Mouse (Mus musculus) lung, embryonic 15.5 days (tissue): Measurements from ENCODE around the gene Myl6. TPM values are rescaled to one million over a fixed set of nuclear protein-coding genes. Genes with fewer than 3 reads are reported as not detected.
"Not testable (repeated sequence)": the region's sequence is repeated elsewhere in the genome, so short reads cannot be mapped to it uniquely, and the experiment has no call there.

Source experiments
- ATAC-seq: fragments of 200-750 bp; cut with Nextera tagmentation; 2 replicates; pipeline ENCODE4 v1.8.0; 2017; ENCODE audit warnings: moderate number of reproducible peaks, borderline replicate concordance; ENCODE audit not compliant: low FRiP score, low TSS enrichment; ENCODE audit errors: extremely low read depth
- H3K27ac ChIP-seq: fragments of 300-500 bp; sonication (generic); 2 replicates; pipeline ENCODE4 v1.5.1; 2015; ENCODE audit warnings: moderate library complexity, mild to moderate bottlenecking, inconsistent platforms
- H3K27me3 ChIP-seq: fragments of 300-500 bp; sonication (generic); 2 replicates; pipeline ENCODE4 v1.6.1; 2015; ENCODE audit warnings: inconsistent platforms
- H3K36me3 ChIP-seq: fragments of 300-500 bp; sonication (generic); 2 replicates; pipeline ENCODE4 v1.6.1; 2015; ENCODE audit warnings: inconsistent platforms
- H3K4me1 ChIP-seq: fragments of 300-500 bp; sonication (generic); 2 replicates; pipeline ENCODE4 v1.6.1; 2015; ENCODE audit warnings: inconsistent platforms
- H3K4me2 ChIP-seq: fragments of 300-500 bp; sonication (generic); 2 replicates; pipeline ENCODE4 v1.6.1; 2015; ENCODE audit warnings: inconsistent platforms, mild to moderate bottlenecking, moderate library complexity
- H3K4me3 ChIP-seq: fragments of 300-500 bp; sonication (generic); 2 replicates; pipeline ENCODE4 v1.5.1; 2015; ENCODE audit warnings: mild to moderate bottlenecking, inconsistent platforms
- H3K9ac ChIP-seq: fragments of 300-500 bp; sonication (generic); 2 replicates; pipeline ENCODE4 v1.6.1; 2015; ENCODE audit warnings: inconsistent platforms
- H3K9me3 ChIP-seq: fragments of 300-500 bp; sonication (generic); 2 replicates; pipeline ENCODE4 v1.6.1; 2016; ENCODE audit warnings: inconsistent platforms
- WGBS: fragments of 180-500 bp; shearing (Covaris S2); methylation state at CpG from one replicate; pipeline ENCODE4 v1.1.7; 2015; 5-methylcytosine and 5-hydroxymethylcytosine counted together
- polyA plus RNA-seq: library from polyadenylated mRNA; unstranded; fragments of >200 nt; fragmentation: Nextera tagmentation; extraction: Ambion mirVana; gene quantifications from 2 replicates; pipeline ENCODE4 v1.2.1, GENCODE M21; 2015

Myl6 gene
- polyA plus RNA-seq, 1 experiment from 2014 or later: 1,477 TPM

GRCm38 (mm10) chr10:128508260-128508659, 14.3 kb upstream of the Myl6 start:
- Histone ChIP-seq H3K4me2 (no peak overlapping the region), H3K27me3 (no peaks in the 10 kb centered on the region), H3K9ac (no peak overlapping the region), H3K9me3 (no peaks in the 10 kb centered on the region), H3K36me3 (peaks cover 20% of the 10 kb centered on the region), H3K4me3 (no peak overlapping the region), H3K4me1 (peaks cover 11% of the 10 kb centered on the region), H3K27ac (peak overlapping the region; percentile 55)
- WGBS: 60% methylated on average over 9 of the region's 9 CpGs
- ATAC-seq: no peak

GRCm38 (mm10) chr10:128505974-128506373, 12.0 kb upstream of the Myl6 start:
- WGBS: 95% methylated on average over 14 of the region's 14 CpGs
- Histone ChIP-seq H3K27me3 (no peaks in the 10 kb centered on the region), H3K4me1 (peaks cover 11% of the 10 kb centered on the region), H3K4me2 (no peak overlapping the region), H3K36me3 (peaks cover 8% of the 10 kb centered on the region), H3K9ac (no peak overlapping the region), H3K9me3 (no peaks in the 10 kb centered on the region), H3K27ac (no peak overlapping the region), H3K4me3 (no peak overlapping the region)
- no peak for ATAC-seq

GRCm38 (mm10) chr10:128505371-128505667, 11.4 kb upstream of the Myl6 start:
- not testable (repeated sequence) for H3K4me3 ChIP-seq, H3K9me3 ChIP-seq, H3K27ac ChIP-seq, ATAC-seq, H3K4me2 ChIP-seq, H3K4me1 ChIP-seq, H3K9ac ChIP-seq, H3K36me3 ChIP-seq, H3K27me3 ChIP-seq
- WGBS: 81% methylated on average over 5 of the region's 5 CpGs

GRCm38 (mm10) chr10:128504641-128505370, 10.9 kb upstream of the Myl6 start:
- 55% methylated on average over 9 of the region's 9 CpGs for WGBS
- peaks cover 5% of the 10 kb centered on the region; the same call in 1 of the 2 replicates for H3K4me1 ChIP-seq
- H3K27me3 ChIP-seq: no peaks in the 10 kb centered on the region
- no peak for ATAC-seq
- H3K9me3 ChIP-seq: no peaks in the 10 kb centered on the region
- H3K9ac ChIP-seq: no peak overlapping the region
- no peak overlapping the region for H3K4me2 ChIP-seq
- no peaks in the 10 kb centered on the region; the same call in 1 of the 2 replicates for H3K36me3 ChIP-seq
- H3K4me3 ChIP-seq: no peak overlapping the region
- H3K27ac ChIP-seq: 0 out of 2 replicates have a peak overlapping the region, but pooled peaks have one; percentile 10

DNA sequence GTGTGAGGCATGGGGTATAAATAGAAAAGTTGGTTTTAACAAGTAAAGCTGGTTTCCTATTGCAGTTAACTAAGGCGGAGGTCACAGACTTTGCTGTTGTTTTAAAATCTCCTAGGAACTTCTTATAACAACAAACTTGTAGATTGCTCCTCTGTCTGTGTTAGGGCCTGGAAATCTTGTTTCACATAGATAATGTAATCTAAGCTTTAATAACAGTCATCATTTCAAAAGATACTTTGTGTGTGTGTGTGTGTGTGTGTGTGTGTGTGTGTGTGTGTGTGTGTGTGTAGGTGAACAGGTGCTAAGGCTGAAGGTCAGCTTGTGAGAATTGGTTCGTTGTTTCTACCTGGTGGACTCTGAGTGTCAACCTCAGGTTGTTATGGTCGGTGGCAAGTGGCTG, 10.1 kb upstream of the Myl6 start:
- ATAC-seq: no peak
- Histone ChIP-seq H3K27me3 (no peaks in the 10 kb centered on the region), H3K4me3 (no peak overlapping the region), H3K36me3 (no peaks in the 10 kb centered on the region), H3K9me3 (no peaks in the 10 kb centered on the region), H3K4me2 (no peak overlapping the region), H3K9ac (no peak overlapping the region), H3K4me1 (peaks cover 11% of the 10 kb centered on the region; the same call in 1 of the 2 replicates), H3K27ac (no peak overlapping the region)
- 69% methylated on average over 3 of the region's 3 CpGs for WGBS

- 69% methylated on average over 8 of the region's 8 CpGs for WGBS
- no peak overlapping the region for H3K27ac ChIP-seq
Observed at GRCm38 (mm10) chr10:128503532-128503931, 9.6 kb upstream of the Myl6 start.

DNA sequence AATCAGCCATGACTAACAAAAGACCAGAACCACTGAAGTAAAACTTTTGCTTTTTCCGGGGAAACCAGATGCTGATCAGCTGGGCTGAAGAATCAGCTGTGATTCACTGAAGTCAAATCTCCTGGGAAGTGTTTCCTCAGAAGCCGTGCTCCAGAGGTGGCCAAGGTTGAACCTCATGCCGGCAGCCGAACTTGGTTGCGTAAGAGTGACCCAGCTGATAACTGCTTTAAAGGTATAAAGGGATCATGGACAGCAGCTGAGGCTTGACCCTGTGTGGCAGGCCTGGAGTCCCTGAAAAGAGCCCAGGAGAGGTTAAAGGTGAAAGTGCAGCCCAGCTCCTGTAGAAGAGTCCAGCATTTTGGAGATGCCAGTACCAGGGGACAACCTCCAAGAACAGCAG, 8.4 kb upstream of the Myl6 start:
- H3K4me1 ChIP-seq: peaks cover 16% of the 10 kb centered on the region
- WGBS: 69% methylated on average over 5 of the region's 5 CpGs
- H3K36me3 ChIP-seq: no peaks in the 10 kb centered on the region
- H3K9me3 ChIP-seq: no peaks in the 10 kb centered on the region
- no peak overlapping the region for H3K9ac ChIP-seq
- no peak overlapping the region for H3K4me3 ChIP-seq
- H3K4me2 ChIP-seq: no peak overlapping the region
- H3K27ac ChIP-seq: no peak overlapping the region
- no peak for ATAC-seq
- no peaks in the 10 kb centered on the region for H3K27me3 ChIP-seq

More at GRCm38 (mm10) chr10:128503532-128503931, 9.6 kb upstream of the Myl6 start:
- no peaks in the 10 kb centered on the region for H3K9me3 ChIP-seq
- H3K27me3 ChIP-seq: no peaks in the 10 kb centered on the region
- no peak overlapping the region for H3K4me3 ChIP-seq
- H3K4me1 ChIP-seq: peaks cover 11% of the 10 kb centered on the region; the same call in 1 of the 2 replicates
- no peaks in the 10 kb centered on the region for H3K36me3 ChIP-seq
- no peak for ATAC-seq
- no peak overlapping the region for H3K4me2 ChIP-seq
- no peak overlapping the region for H3K9ac ChIP-seq

DNA sequence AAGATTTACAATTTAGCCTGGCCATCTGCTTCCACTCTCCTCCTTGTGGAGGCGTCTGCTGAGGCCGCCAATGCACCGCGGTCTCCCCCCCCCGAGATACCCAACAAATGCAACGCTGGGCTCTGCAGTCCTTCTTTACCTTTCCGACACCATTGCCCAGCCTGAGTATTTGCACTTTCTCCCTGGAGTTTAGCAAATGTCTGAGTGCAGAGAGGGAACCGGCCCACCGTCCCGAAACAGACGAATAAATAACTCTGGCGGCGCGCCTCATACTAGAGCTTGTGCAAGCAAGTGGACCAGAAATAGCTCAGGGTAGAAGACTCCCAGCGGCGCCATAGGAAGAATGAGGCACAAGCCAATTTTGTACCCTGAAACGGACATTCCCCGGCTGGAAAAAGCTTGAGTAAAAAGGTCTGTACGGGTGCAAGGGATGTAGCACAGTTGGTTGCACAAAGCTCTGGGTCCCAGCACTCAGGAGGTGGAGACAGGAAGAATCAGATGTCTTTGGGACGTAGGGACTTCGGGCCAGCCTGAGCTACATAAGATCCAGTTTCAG, 5.2 kb upstream of the Myl6 start:
- peaks cover 22% of the 10 kb centered on the region for H3K4me1 ChIP-seq
- WGBS: 2% methylated on average over 21 of the region's 21 CpGs
- no peaks in the 10 kb centered on the region for H3K27me3 ChIP-seq
- H3K4me3 ChIP-seq: peak overlapping the region; percentile 54
- peak overlapping the region; percentile 89 for H3K27ac ChIP-seq
- no peaks in the 10 kb centered on the region for H3K36me3 ChIP-seq
- H3K9ac ChIP-seq: peak overlapping the region; percentile 45
- H3K4me2 ChIP-seq: peak overlapping the region; percentile 75
- ATAC-seq: peak; percentile 36
- no peaks in the 10 kb centered on the region for H3K9me3 ChIP-seq

- Histone ChIP-seq H3K4me3 (peak within 1 kb of the TSS; percentile 54), H3K4me2 (peak within 1 kb of the TSS; percentile 75), H3K9ac (peak within 1 kb of the TSS; percentile 45), H3K27me3 (no peaks in the 10 kb centered on the region), H3K4me1 (peaks cover 22% of the 10 kb centered on the region), H3K36me3 (no peaks in the 10 kb centered on the region), H3K9me3 (no peaks in the 10 kb centered on the region), H3K27ac (peak within 1 kb of the TSS; percentile 89)
- under 1% methylated on average over 27 of the region's 27 CpGs for WGBS
- ATAC-seq: peak; percentile 92
Observed at GRCm38 (mm10) chr10:128498590-128498989, 4.6 kb upstream of the Myl6 start, which contains the start of gene Myl6b. TSS of gene Myl6b (minus strand) at chr10:128498685.

DNA sequence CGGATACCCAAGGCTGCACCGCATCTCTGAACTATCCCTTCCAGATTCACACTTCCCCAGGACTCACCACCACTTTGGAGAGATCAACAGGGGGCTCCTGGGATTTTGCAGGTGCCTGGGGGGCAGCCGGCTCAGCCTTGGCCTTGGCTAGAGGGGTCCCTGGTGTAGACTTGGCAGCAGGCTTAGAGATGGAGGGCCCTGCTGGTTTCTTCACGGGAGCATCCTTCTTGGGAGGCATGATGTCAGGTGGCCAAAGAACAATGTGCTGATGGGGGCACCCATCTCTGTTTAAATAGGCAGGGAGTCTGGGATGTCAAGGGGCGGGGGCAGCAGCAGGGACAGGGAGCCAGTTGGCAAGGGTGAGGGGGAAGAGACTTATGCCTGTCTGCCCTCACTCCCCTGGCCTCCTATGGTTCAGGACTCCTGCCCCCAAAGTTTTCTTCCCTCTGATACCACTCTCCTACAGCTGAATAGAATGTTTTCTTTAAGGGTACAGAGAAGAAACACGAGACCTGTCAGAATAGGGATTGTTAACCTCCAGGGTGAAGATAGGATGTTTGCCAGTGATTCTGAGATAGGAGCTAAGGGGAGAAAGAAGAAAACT, 3.3 kb upstream of the Myl6 start:
- H3K4me1 ChIP-seq: peaks cover 25% of the 10 kb centered on the region
- H3K27ac ChIP-seq: no peak overlapping the region
- H3K36me3 ChIP-seq: no peaks in the 10 kb centered on the region
- ATAC-seq: no peak
- WGBS: 34% methylated on average over 6 of the region's 6 CpGs
- H3K27me3 ChIP-seq: no peaks in the 10 kb centered on the region
- no peaks in the 10 kb centered on the region for H3K9me3 ChIP-seq
- H3K9ac ChIP-seq: no peak overlapping the region
- no peak overlapping the region for H3K4me3 ChIP-seq
- no peak overlapping the region for H3K4me2 ChIP-seq

GRCm38 (mm10) chr10:128496509-128497077, 2.6 kb upstream of the Myl6 start:
- H3K4me2 ChIP-seq: no peak overlapping the region
- no peaks in the 10 kb centered on the region for H3K9me3 ChIP-seq
- peaks cover 31% of the 10 kb centered on the region for H3K4me1 ChIP-seq
- 34% methylated on average over 6 of the region's 6 CpGs for WGBS
- H3K36me3 ChIP-seq: no peaks in the 10 kb centered on the region; the same call in 1 of the 2 replicates
- H3K27ac ChIP-seq: no peak overlapping the region
- no peak for ATAC-seq
- no peaks in the 10 kb centered on the region for H3K27me3 ChIP-seq
- no peak overlapping the region for H3K9ac ChIP-seq
- H3K4me3 ChIP-seq: no peak overlapping the region

- 65% methylated on average over 4 of the region's 4 CpGs for WGBS
- H3K4me1 ChIP-seq: peaks cover 38% of the 10 kb centered on the region
Observed at GRCm38 (mm10) chr10:128495903-128496302, 2.0 kb upstream of the Myl6 start.

More at GRCm38 (mm10) chr10:128495903-128496302, 2.0 kb upstream of the Myl6 start:
- Histone ChIP-seq H3K36me3 (peaks cover 6% of the 10 kb centered on the region), H3K9ac (no peak overlapping the region), H3K27me3 (no peaks in the 10 kb centered on the region), H3K4me3 (no peak overlapping the region), H3K4me2 (no peak overlapping the region), H3K27ac (no peak overlapping the region), H3K9me3 (no peaks in the 10 kb centered on the region)
- no peak for ATAC-seq
